Mouse (Mus musculus): ENCODE data around the gene Gstm1.

DNA sequence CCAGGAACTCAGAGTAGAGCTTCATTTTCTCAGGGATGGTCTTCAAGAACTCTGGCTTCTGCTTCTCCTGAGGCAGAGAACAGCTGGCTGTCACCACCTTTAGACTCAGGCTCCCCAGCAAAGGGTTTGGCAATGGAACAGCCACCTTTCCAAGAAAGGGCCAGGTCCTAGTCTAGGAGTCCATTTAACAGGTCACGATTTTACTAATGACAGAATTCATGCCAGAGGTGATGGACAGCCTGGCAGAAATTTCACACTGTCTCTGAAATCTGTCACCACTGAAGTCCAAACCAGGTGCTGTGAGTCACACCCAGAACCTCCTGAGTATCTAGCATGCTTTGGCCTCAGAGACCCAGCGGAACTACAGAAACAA is 2.8 kb downstream of the Gstm1 start:
- TF ChIP-seq POLR2A (IDR thresholded peaks at IDR 0.05; ENCODE audit: borderline replicate concordance, extremely low read depth, insufficient read depth, insufficient read length, poor library complexity, severe bottlenecking) (no peak), CTCF (IDR thresholded peaks at IDR 0.05; ENCODE audit: borderline replicate concordance, extremely low read depth, insufficient read depth, insufficient read length) (no peak)

Data from brain, embryonic 14.5 days (tissue).